Mouse (Mus musculus): ENCODE measurements around the gene Umps. TPM values are rescaled to one million over a fixed set of nuclear protein-coding genes. Genes with fewer than 3 reads are reported as not detected.

The Umps gene
- 57.8 and 58.2 TPM in 2 replicates for polyA plus RNA-seq (2015; fragmentation: Nextera tagmentation; extraction: Ambion mirVana)

GRCm38 (mm10) chr16:33966538-33967282, at the start of gene Umps:
Umps (minus strand) TSS chr16:33967038.
- H3K9ac ChIP-seq, result peak within 1 kb of the TSS; percentile 87
- peaks cover 12% of the 10 kb centered on the region for H3K4me1 ChIP-seq
- peak; percentile 91 for ATAC-seq (ENCODE audit: low FRiP score, low read depth)
- 1% methylated on average over 44 of the region's 44 CpGs for WGBS
- no peaks in the 10 kb centered on the region for H3K27me3 ChIP-seq
- peak within 1 kb of the TSS; percentile 84 for H3K4me3 ChIP-seq
- H3K4me2 ChIP-seq (replicated peaks), result peak within 1 kb of the TSS; percentile 79
- H3K9me3 ChIP-seq, result no peaks in the 10 kb centered on the region
- peak within 1 kb of the TSS; percentile 44; the same call in 1 of the 2 replicates for H3K27ac ChIP-seq
- H3K36me3 ChIP-seq, result peaks cover 18% of the 10 kb centered on the region

- Histone ChIP-seq H3K4me1 (no peaks in the 10 kb centered on the region), H3K27me3 (no peaks in the 10 kb centered on the region), H3K27ac (no peak overlapping the region), H3K4me3 (no peak overlapping the region), H3K9me3 (peaks cover 14% of the 10 kb centered on the region), H3K4me2 (replicated peaks) (no peak overlapping the region), H3K9ac (no peak overlapping the region), H3K36me3 (peaks cover 62% of the 10 kb centered on the region)
- no peak for ATAC-seq (ENCODE audit: low FRiP score, low read depth)
- 90% methylated on average over 20 of the region's 20 CpGs for WGBS
Measured at GRCm38 (mm10) chr16:34011991-34012845, 45.4 kb upstream of the Umps start.

DNA sequence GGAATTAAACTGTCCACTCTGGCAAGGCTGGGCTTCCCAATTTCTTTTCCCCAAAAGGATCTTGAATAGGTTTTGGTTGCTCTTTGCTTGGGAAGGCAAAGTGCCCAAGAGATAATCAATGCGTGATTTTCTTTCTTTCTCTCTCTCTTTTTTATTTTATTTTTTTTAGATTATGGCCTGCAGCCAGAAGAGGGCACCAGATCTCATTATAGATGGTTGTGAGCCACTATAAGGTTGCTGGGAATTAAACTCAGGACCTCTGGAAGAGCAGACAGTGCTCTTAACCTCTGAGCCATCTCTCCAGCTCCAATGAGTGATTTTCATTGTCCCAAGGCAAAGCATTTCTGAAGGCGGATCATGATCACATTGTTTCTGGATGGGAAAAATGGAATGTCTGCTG, 42.7 kb upstream of the Umps start:
- 96% methylated on average over 2 of the region's 2 CpGs for whole genome bisulfite sequencing
- Histone ChIP-seq H3K27me3 (no peaks in the 10 kb centered on the region), H3K9me3 (peaks cover 6% of the 10 kb centered on the region), H3K9ac (no peak overlapping the region), H3K36me3 (peaks cover 42% of the 10 kb centered on the region), H3K4me1 (peaks cover 14% of the 10 kb centered on the region), H3K4me3 (no peak overlapping the region), H3K4me2 (replicated peaks) (no peak overlapping the region), H3K27ac (no peak overlapping the region)
- no peak for ATAC-seq (ENCODE audit: low FRiP score, low read depth)

DNA sequence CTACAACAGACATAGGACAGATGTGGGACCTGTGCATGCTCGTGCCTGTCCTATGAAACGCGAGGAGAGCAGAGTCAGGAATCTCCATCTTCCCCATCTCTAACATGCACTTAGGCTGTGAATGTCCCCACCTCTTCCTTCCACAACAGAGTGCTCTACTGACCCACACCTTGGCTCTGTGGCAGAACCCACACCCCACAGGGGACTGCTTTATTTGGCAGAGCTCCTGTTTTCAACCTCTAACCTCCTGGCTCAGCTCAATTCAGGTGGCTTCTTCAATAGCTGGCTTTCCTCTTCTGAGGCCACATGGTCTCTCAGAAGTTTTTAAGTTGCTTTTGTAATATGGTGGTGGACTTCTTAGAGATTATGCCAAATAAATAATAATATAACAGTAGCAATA, 39.1 kb upstream of the Umps start:
- H3K27ac ChIP-seq, result no peak overlapping the region
- WGBS, result 94% methylated on average over 3 of the region's 3 CpGs
- H3K4me1 ChIP-seq, result peaks cover 37% of the 10 kb centered on the region
- H3K9me3 ChIP-seq, result peaks cover 6% of the 10 kb centered on the region
- no peak overlapping the region for H3K4me3 ChIP-seq
- ATAC-seq (ENCODE audit: low FRiP score, low read depth), result no peak
- H3K9ac ChIP-seq, result no peak overlapping the region
- peaks cover 14% of the 10 kb centered on the region for H3K36me3 ChIP-seq
- H3K27me3 ChIP-seq, result no peaks in the 10 kb centered on the region
- no peak overlapping the region for H3K4me2 ChIP-seq (replicated peaks)

DNA sequence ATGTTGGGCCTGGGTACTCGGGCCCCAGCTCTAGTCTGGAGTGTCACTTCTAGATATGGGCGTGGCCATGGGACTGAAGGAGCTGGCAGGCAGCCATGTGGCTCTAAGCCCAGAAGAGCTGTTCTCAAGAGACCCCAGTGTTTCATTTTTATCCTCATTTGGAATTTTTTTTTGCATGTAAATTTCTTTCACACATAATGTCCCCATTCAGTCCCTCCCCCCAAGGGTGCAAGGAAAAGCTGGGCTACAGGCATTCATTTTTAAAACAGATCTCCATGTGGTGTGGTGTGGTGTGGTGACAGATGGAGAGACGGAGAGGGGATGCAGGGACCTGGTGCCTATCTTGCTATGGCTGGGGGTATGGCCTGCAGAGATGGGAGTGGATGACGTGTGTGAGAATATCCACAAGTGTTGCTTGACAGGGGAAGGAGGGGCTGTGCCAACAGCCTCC, 37.3 kb upstream of the Umps start:
- no peak overlapping the region for H3K9ac ChIP-seq
- WGBS, result 17% methylated on average over 4 of the region's 4 CpGs
- peak; percentile 86 for ATAC-seq (ENCODE audit: low FRiP score, low read depth)
- no peaks in the 10 kb centered on the region; the same call in 1 of the 2 replicates for H3K36me3 ChIP-seq
- no peaks in the 10 kb centered on the region for H3K27me3 ChIP-seq
- H3K4me2 ChIP-seq (replicated peaks), result no peak overlapping the region
- no peaks in the 10 kb centered on the region for H3K9me3 ChIP-seq
- H3K27ac ChIP-seq, result peak overlapping the region; percentile 70; the same call in 1 of the 2 replicates
- H3K4me1 ChIP-seq, result peaks cover 37% of the 10 kb centered on the region
- no peak overlapping the region for H3K4me3 ChIP-seq

- H3K4me2 ChIP-seq (replicated peaks), result no peak overlapping the region
- no peaks in the 10 kb centered on the region; the same call in 1 of the 2 replicates for H3K36me3 ChIP-seq
- peak overlapping the region; percentile 70; the same call in 1 of the 2 replicates for H3K27ac ChIP-seq
- H3K4me1 ChIP-seq, result peaks cover 37% of the 10 kb centered on the region
- 41% methylated on average over 10 of the region's 10 CpGs for WGBS
- no peaks in the 10 kb centered on the region for H3K27me3 ChIP-seq
- no peak overlapping the region for H3K9ac ChIP-seq
- no peaks in the 10 kb centered on the region for H3K9me3 ChIP-seq
- H3K4me3 ChIP-seq, result no peak overlapping the region
- ATAC-seq (ENCODE audit: low FRiP score, low read depth), result no peak; the same call in none of the 2 replicates
Measured at GRCm38 (mm10) chr16:34003566-34004127, 36.8 kb upstream of the Umps start.

DNA sequence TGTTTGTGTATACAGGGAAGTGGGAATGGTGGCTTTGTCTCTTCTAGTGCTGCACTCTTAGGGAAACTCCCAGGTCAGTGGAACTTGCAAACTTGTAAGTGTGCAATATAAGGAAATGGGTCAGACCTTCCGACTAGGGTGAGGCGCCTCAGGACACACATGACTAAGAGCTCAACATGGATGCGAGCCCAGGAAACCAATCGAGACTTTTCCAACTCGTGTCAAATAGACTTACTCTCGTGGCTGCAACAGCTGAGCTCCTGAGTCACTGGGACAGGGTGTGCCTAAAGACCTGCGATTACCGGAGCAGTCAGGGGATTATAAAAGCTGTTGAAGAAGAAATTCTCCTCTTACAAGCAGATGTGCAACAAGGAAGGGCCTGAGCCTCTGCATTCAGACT, 33.9 kb upstream of the Umps start:
- H3K36me3 ChIP-seq, result no peaks in the 10 kb centered on the region
- no peak overlapping the region for H3K9ac ChIP-seq
- H3K27ac ChIP-seq, result no peak overlapping the region
- WGBS, result 66% methylated on average over 8 of the region's 8 CpGs
- no peak overlapping the region for H3K4me3 ChIP-seq
- H3K4me2 ChIP-seq (replicated peaks), result no peak overlapping the region
- no peaks in the 10 kb centered on the region for H3K9me3 ChIP-seq
- H3K27me3 ChIP-seq, result no peaks in the 10 kb centered on the region
- ATAC-seq (ENCODE audit: low FRiP score, low read depth), result no peak
- H3K4me1 ChIP-seq, result peaks cover 34% of the 10 kb centered on the region

DNA sequence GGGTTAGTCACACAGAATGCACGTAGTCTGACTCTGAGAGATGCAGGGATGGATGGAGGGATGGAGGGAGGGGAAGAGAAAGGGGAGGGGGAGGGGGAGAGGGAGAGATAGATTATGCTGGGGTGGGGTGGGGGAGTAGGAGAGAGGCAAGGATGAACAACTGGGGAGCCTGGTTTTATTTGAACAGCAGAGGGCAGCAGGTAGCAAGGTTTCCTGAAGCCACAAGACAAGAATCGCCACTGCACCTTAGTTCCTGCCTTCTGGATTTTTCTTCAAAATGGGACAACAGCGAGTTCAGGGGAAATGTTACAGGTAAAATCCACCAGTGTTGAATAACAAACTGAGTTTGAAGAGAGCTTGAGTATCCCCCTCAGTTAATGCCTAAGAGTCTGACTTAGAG, 32.5 kb upstream of the Umps start:
- no peak overlapping the region for H3K9ac ChIP-seq
- WGBS, result 35% methylated on average over 3 of the region's 3 CpGs
- no peak for ATAC-seq (ENCODE audit: low FRiP score, low read depth)
- H3K27ac ChIP-seq, result no peak overlapping the region
- H3K4me2 ChIP-seq (replicated peaks), result no peak overlapping the region
- H3K27me3 ChIP-seq, result no peaks in the 10 kb centered on the region
- no peaks in the 10 kb centered on the region for H3K9me3 ChIP-seq
- no peak overlapping the region for H3K4me3 ChIP-seq
- no peaks in the 10 kb centered on the region for H3K36me3 ChIP-seq
- H3K4me1 ChIP-seq, result peaks cover 22% of the 10 kb centered on the region

GRCm38 (mm10) chr16:33998011-33998410, 31.2 kb upstream of the Umps start:
- H3K9me3 ChIP-seq, result no peaks in the 10 kb centered on the region
- H3K36me3 ChIP-seq, result no peaks in the 10 kb centered on the region
- 80% methylated on average over 6 of the region's 6 CpGs for WGBS
- H3K4me2 ChIP-seq (replicated peaks), result no peak overlapping the region
- no peak overlapping the region for H3K27ac ChIP-seq
- ATAC-seq (ENCODE audit: low FRiP score, low read depth), result no peak
- no peak overlapping the region for H3K9ac ChIP-seq
- H3K4me1 ChIP-seq, result peaks cover 8% of the 10 kb centered on the region; the same call in 1 of the 2 replicates
- no peak overlapping the region for H3K4me3 ChIP-seq
- no peaks in the 10 kb centered on the region for H3K27me3 ChIP-seq

GRCm38 (mm10) chr16:33996030-33996429, 29.2 kb upstream of the Umps start:
- 12% methylated on average over 5 of the region's 5 CpGs for WGBS
- Histone ChIP-seq H3K4me1 (no peaks in the 10 kb centered on the region), H3K4me3 (no peak overlapping the region), H3K27ac (no peak overlapping the region), H3K4me2 (replicated peaks) (no peak overlapping the region), H3K36me3 (no peaks in the 10 kb centered on the region), H3K27me3 (no peaks in the 10 kb centered on the region), H3K9ac (no peak overlapping the region), H3K9me3 (no peaks in the 10 kb centered on the region)
- no peak for ATAC-seq (ENCODE audit: low FRiP score, low read depth)

GRCm38 (mm10) chr16:33995496-33995895, 28.7 kb upstream of the Umps start:
- Histone ChIP-seq H3K9ac (no peak overlapping the region), H3K4me1 (no peaks in the 10 kb centered on the region), H3K4me2 (replicated peaks) (no peak overlapping the region), H3K4me3 (no peak overlapping the region), H3K9me3 (no peaks in the 10 kb centered on the region), H3K36me3 (no peaks in the 10 kb centered on the region), H3K27ac (no peak overlapping the region), H3K27me3 (no peaks in the 10 kb centered on the region)
- WGBS, result 82% methylated on average over 3 of the region's 3 CpGs
- no peak for ATAC-seq (ENCODE audit: low FRiP score, low read depth)

DNA sequence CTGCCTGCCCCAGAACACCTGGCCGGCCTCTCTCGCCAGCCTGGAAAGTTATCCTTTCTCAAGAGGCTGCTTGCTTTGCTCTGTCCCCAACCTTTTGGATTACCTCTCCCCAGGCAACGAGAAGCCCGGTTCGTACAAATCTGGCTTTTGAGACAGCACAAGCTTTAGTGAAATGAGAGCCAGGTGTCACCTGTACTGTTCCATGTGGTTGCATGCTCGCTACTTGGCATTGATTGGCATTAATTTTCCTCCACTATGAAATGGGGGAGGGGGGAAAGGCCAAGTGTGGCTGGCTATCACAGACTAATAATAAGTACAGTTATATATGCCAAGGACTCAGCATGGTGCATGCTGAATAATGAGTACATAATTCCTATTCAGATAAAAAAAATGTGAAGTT, 27.5 kb upstream of the Umps start:
- 66% methylated on average over 6 of the region's 6 CpGs for WGBS
- no peaks in the 10 kb centered on the region for H3K36me3 ChIP-seq
- H3K9me3 ChIP-seq, result no peaks in the 10 kb centered on the region
- H3K27ac ChIP-seq, result no peak overlapping the region
- H3K4me1 ChIP-seq, result no peaks in the 10 kb centered on the region
- no peaks in the 10 kb centered on the region for H3K27me3 ChIP-seq
- no peak overlapping the region for H3K9ac ChIP-seq
- no peak overlapping the region for H3K4me3 ChIP-seq
- no peak overlapping the region for H3K4me2 ChIP-seq (replicated peaks)
- no peak for ATAC-seq (ENCODE audit: low FRiP score, low read depth)

Data from limb, embryonic 13.5 days (tissue).